Mouse (Mus musculus) small intestine, adult 2 months (tissue): ENCODE results near the gene Gga2.

Experiments
- CTCF ChIP-seq: fragments of 200-500 bp; IDR thresholded peaks from 2 replicates; pipeline ENCODE4 v1.5.1; 2012; ENCODE audit warnings: low read depth, mild to moderate bottlenecking, control low read depth, inconsistent platforms, low read length, moderate library complexity, mixed read lengths; ENCODE audit not compliant: insufficient replicate concordance, insufficient read length; ENCODE audit errors: extremely low read depth
- POLR2A ChIP-seq: fragments of 200-500 bp; IDR thresholded peaks from 2 replicates; pipeline ENCODE4 v1.6.1; 2012; ENCODE audit warnings: low read depth, mild to moderate bottlenecking, control low read depth, inconsistent platforms, low read length, moderate library complexity

- no peak for TF ChIP-seq POLR2A
- no peak for TF ChIP-seq CTCF
These were observed 59.0 kb downstream of the Gga2 start for GRCm38 (mm10) chr7:121961913-121962570.
